Mouse (Mus musculus): ENCODE data around the gene Myo6. TPM values are rescaled to one million over a fixed set of nuclear protein-coding genes. Genes with fewer than 3 reads are reported as not detected.

The Myo6 gene
- polyA plus RNA-seq, 2 experiments, result 1.8 to 2.3 TPM

DNA sequence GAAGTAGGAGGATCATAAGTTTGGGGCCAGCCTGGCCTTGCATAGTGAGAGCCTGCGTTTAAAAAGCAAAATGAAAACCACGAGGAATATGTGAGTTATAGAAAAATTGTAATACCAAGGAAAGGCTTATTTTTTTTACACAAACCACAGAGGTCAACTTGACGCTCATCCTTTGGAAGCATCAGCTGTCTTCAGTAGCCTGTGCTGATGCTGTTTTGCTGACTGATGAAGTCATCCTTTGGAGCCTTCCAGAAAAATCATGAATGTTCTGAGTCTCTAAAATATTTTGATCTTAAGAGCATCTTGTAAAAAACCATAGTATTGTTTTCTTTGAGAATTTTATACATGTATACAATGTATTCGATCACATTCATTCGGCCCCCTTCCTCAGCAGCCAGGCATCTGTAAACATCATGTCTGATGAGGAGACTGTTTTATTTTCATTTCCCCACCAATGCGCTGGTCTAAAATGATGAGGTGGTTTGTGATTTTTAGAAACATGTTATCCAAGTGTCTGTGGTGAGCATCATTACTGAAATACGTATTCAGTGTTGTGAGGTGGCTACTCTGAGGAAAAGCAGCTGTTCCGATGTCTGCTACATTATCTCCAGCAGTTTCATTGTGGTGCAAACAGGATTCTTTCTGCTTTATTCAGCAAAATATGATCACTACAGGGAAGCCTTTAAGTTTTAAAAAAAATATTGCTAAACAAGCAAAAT, 110.4 kb downstream of the Myo6 start:
- Histone ChIP-seq H3K4me2 (ENCODE audit: low read depth) (no peak overlapping the region), H3K36me3 (replicated peaks; ENCODE audit: control insufficient read depth, insufficient read depth, low read depth) (no peaks in the 10 kb centered on the region), H3K9ac (replicated peaks) (no peak overlapping the region), H3K27ac (no peak overlapping the region), H3K9me3 (ENCODE audit: control insufficient read depth, low read length) (no peaks in the 10 kb centered on the region), H3K4me3 (ENCODE audit: insufficient read depth in 1 of 2, low read depth in 2 of 2, low read length in 2 of 2) (no peak overlapping the region), H3K27me3 (ENCODE audit: control insufficient read depth, insufficient read depth, low read length) (no peaks in the 10 kb centered on the region), H3K4me1 (replicated peaks; ENCODE audit: control insufficient read depth in 2 of 2, insufficient read depth in 2 of 2, low read length in 1 of 2) (no peaks in the 10 kb centered on the region)
- no peak for DNase-seq (ENCODE audit: low read depth in 3 of 3, low spot score in 3 of 3)
- no peak for TF ChIP-seq EP300 (IDR thresholded peaks at IDR 0.05; ENCODE audit: low read depth)
- no peak for TF ChIP-seq CTCF (IDR thresholded peaks at IDR 0.05; ENCODE audit: low read depth)
- WGBS (ENCODE audit: insufficient replicate concordance), result 72% methylated on average over 8 of the region's 8 CpGs
- ATAC-seq (ENCODE audit: insufficient read depth), result no peak

DNA sequence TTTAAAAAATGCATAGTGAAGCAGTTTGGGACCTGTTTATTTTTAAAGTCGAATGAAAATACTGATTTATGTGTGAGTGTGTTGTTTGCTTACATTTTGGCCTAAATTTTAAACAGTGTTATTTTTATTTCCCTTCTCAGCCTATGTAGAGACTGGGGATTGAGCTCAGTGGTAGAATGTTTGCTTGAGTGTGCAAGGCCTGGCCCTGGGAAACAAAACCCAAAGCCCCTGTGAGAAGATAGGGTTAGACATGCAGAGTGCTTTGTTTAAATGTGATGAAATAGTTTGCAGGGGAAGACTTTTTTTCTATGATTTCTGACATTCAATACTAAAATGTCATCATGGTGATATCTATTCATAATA, 110.9 kb downstream of the Myo6 start:
- 68% methylated on average over 1 of the region's 1 CpGs for WGBS (ENCODE audit: insufficient replicate concordance)
- H3K4me1 ChIP-seq (replicated peaks; ENCODE audit: control insufficient read depth in 2 of 2, insufficient read depth in 2 of 2, low read length in 1 of 2), result no peaks in the 10 kb centered on the region
- H3K4me2 ChIP-seq (ENCODE audit: low read depth), result no peak overlapping the region
- ATAC-seq (ENCODE audit: insufficient read depth), result no peak
- H3K27me3 ChIP-seq (ENCODE audit: control insufficient read depth, insufficient read depth, low read length), result no peaks in the 10 kb centered on the region
- H3K9me3 ChIP-seq (ENCODE audit: control insufficient read depth, low read length), result no peaks in the 10 kb centered on the region
- H3K27ac ChIP-seq, result no peak overlapping the region
- H3K4me3 ChIP-seq (ENCODE audit: insufficient read depth in 1 of 2, low read depth in 2 of 2, low read length in 2 of 2), result no peak overlapping the region
- H3K9ac ChIP-seq (replicated peaks), result no peak overlapping the region
- no peak for DNase-seq (ENCODE audit: low read depth in 3 of 3, low spot score in 3 of 3)
- H3K36me3 ChIP-seq (replicated peaks; ENCODE audit: control insufficient read depth, insufficient read depth, low read depth), result no peaks in the 10 kb centered on the region
- TF ChIP-seq CTCF (IDR thresholded peaks at IDR 0.05; ENCODE audit: low read depth) (no peak), EP300 (IDR thresholded peaks at IDR 0.05; ENCODE audit: low read depth) (no peak)

DNA sequence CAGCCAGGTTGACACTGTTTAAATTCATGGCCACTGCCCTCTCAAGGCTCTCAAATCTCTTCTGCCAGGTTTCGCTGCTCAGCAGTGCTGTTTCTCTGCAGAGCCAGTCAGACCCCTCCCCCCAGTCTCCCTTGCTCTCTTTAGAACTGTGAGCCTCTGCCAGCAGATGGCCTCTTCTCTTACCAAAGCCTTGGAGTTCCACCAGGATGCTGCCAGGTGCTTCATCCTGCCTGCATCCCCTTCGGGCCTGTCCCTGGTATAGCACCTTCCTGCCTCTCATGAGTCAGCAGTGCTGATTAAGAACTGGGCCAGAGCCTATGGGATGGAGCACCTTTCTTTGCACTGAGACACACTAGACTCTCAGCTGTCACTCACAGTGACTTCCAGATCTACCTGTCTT, 112.3 kb downstream of the Myo6 start:
- Histone ChIP-seq H3K4me2 (ENCODE audit: low read depth) (no peak overlapping the region), H3K4me1 (replicated peaks; ENCODE audit: control insufficient read depth in 2 of 2, insufficient read depth in 2 of 2, low read length in 1 of 2) (no peaks in the 10 kb centered on the region), H3K9ac (replicated peaks) (no peak overlapping the region), H3K27me3 (ENCODE audit: control insufficient read depth, insufficient read depth, low read length) (no peaks in the 10 kb centered on the region), H3K36me3 (replicated peaks; ENCODE audit: control insufficient read depth, insufficient read depth, low read depth) (no peaks in the 10 kb centered on the region), H3K4me3 (ENCODE audit: insufficient read depth in 1 of 2, low read depth in 2 of 2, low read length in 2 of 2) (no peak overlapping the region), H3K27ac (no peak overlapping the region), H3K9me3 (ENCODE audit: control insufficient read depth, low read length) (no peaks in the 10 kb centered on the region)
- DNase-seq (ENCODE audit: low read depth in 3 of 3, low spot score in 3 of 3) (no peak), ATAC-seq (ENCODE audit: insufficient read depth) (no peak)
- TF ChIP-seq EP300 (IDR thresholded peaks at IDR 0.05; ENCODE audit: low read depth) (no peak), CTCF (IDR thresholded peaks at IDR 0.05; ENCODE audit: low read depth) (no peak)
- WGBS (ENCODE audit: insufficient replicate concordance), result 47% methylated on average over 2 of the region's 2 CpGs

DNA sequence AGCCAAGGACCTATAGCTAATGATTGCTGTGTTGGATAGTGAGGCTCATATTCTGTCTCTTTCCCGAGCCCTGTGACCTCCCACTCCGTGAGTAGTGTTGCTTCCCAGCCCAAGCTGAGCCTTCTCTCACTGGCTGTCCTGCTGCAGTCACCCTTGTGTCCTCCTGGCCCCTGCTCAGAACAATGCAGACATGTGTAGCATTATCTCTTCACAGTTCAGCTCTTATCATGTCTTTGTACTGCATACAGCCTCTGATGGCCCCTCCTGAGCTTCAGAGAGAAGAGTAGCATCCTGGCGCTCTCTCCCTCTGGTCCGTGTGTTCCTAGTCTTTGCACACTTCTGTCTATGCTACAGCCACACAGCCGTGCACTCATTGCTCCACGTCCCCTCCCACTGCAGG, 112.9 kb downstream of the Myo6 start:
- 52% methylated on average over 6 of the region's 6 CpGs for WGBS (ENCODE audit: insufficient replicate concordance)
- TF ChIP-seq CTCF (IDR thresholded peaks at IDR 0.05; ENCODE audit: low read depth), result no peak
- TF ChIP-seq EP300 (IDR thresholded peaks at IDR 0.05; ENCODE audit: low read depth), result no peak
- no peaks in the 10 kb centered on the region for H3K27me3 ChIP-seq (ENCODE audit: control insufficient read depth, insufficient read depth, low read length)
- H3K9ac ChIP-seq (replicated peaks), result no peak overlapping the region
- ATAC-seq (ENCODE audit: insufficient read depth) (no peak), DNase-seq (ENCODE audit: low read depth in 3 of 3, low spot score in 3 of 3) (no peak)
- H3K9me3 ChIP-seq (ENCODE audit: control insufficient read depth, low read length), result no peaks in the 10 kb centered on the region
- no peaks in the 10 kb centered on the region for H3K36me3 ChIP-seq (replicated peaks; ENCODE audit: control insufficient read depth, insufficient read depth, low read depth)
- no peak overlapping the region for H3K27ac ChIP-seq
- no peaks in the 10 kb centered on the region for H3K4me1 ChIP-seq (replicated peaks; ENCODE audit: control insufficient read depth in 2 of 2, insufficient read depth in 2 of 2, low read length in 1 of 2)
- H3K4me3 ChIP-seq (ENCODE audit: insufficient read depth in 1 of 2, low read depth in 2 of 2, low read length in 2 of 2), result no peak overlapping the region
- H3K4me2 ChIP-seq (ENCODE audit: low read depth), result no peak overlapping the region

DNA sequence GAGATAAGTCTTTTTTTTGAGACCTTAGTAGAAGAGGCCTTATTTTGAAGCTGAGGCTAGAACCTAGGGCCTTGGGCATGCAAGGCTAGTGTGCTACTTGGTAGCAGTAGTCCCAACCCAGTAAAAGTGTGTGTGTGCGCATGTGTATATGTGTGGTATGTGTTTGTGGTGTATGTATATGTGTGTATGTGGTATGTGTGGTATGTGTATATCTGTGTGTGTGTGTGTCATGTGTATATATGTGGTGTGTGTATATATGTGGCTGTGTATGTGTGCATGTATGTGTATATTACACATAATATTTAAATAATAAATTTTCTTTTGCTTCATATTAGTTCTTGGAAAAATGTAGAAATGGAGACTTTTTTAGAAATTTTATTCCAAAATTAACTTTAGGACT, 115.9 kb downstream of the Myo6 start:
- H3K27ac ChIP-seq, result no peak overlapping the region
- H3K4me3 ChIP-seq (ENCODE audit: insufficient read depth in 1 of 2, low read depth in 2 of 2, low read length in 2 of 2), result no peak overlapping the region
- no peak overlapping the region for H3K9ac ChIP-seq (replicated peaks)
- no peak for TF ChIP-seq CTCF (IDR thresholded peaks at IDR 0.05; ENCODE audit: low read depth)
- no peak for TF ChIP-seq EP300 (IDR thresholded peaks at IDR 0.05; ENCODE audit: low read depth)
- H3K4me1 ChIP-seq (replicated peaks; ENCODE audit: control insufficient read depth in 2 of 2, insufficient read depth in 2 of 2, low read length in 1 of 2), result no peaks in the 10 kb centered on the region
- WGBS (ENCODE audit: insufficient replicate concordance), result 88% methylated on average over 1 of the region's 1 CpGs
- no peaks in the 10 kb centered on the region for H3K27me3 ChIP-seq (ENCODE audit: control insufficient read depth, insufficient read depth, low read length)
- DNase-seq (ENCODE audit: low read depth in 3 of 3, low spot score in 3 of 3) (no peak), ATAC-seq (ENCODE audit: insufficient read depth) (no peak)
- H3K36me3 ChIP-seq (replicated peaks; ENCODE audit: control insufficient read depth, insufficient read depth, low read depth), result no peaks in the 10 kb centered on the region
- H3K9me3 ChIP-seq (ENCODE audit: control insufficient read depth, low read length), result no peaks in the 10 kb centered on the region
- no peak overlapping the region for H3K4me2 ChIP-seq (ENCODE audit: low read depth)

Data from liver, embryonic 14.5 days (tissue).